Mouse (Mus musculus) liver, embryonic 15.5 days (tissue): Measurements from ENCODE around the gene Bbs7. TPM values are rescaled to one million over a fixed set of nuclear protein-coding genes. Genes with fewer than 3 reads are reported as not detected.
"Not testable (repeated sequence)": the region's sequence is repeated elsewhere in the genome, so short reads cannot be mapped to it uniquely, and the experiment has no call there.

Experiments
- ATAC-seq: fragments of 200-750 bp; cut with Nextera tagmentation; 2 replicates; pipeline ENCODE4 v1.8.0; 2017; ENCODE audit warnings: moderate number of reproducible peaks, mild to moderate bottlenecking, moderate library complexity; ENCODE audit not compliant: insufficient read depth
- H3K27ac ChIP-seq: fragments of 300-500 bp; sonication (generic); replicated peaks from 2 replicates; pipeline ENCODE4 v1.5.1; 2015; ENCODE audit warnings: mild to moderate bottlenecking, inconsistent platforms
- H3K27me3 ChIP-seq: fragments of 300-500 bp; sonication (generic); 2 replicates; pipeline ENCODE4 v1.6.1; 2015; ENCODE audit warnings: mild to moderate bottlenecking, inconsistent platforms
- H3K36me3 ChIP-seq: fragments of 300-500 bp; sonication (generic); replicated peaks from 2 replicates; pipeline ENCODE4 v1.6.1; 2015; ENCODE audit warnings: moderate library complexity, mild to moderate bottlenecking, inconsistent platforms
- H3K4me1 ChIP-seq: fragments of 300-500 bp; sonication (generic); replicated peaks from 2 replicates; pipeline ENCODE4 v1.6.1; 2015; ENCODE audit warnings: inconsistent platforms
- H3K4me2 ChIP-seq: fragments of 300-500 bp; sonication (generic); 2 replicates; pipeline ENCODE4 v1.6.1; 2015; ENCODE audit warnings: moderate library complexity, mild to moderate bottlenecking, inconsistent platforms
- H3K4me3 ChIP-seq: fragments of 300-500 bp; sonication (generic); replicated peaks from 2 replicates; pipeline ENCODE4 v1.5.1; 2015; ENCODE audit warnings: mild to moderate bottlenecking, inconsistent platforms
- H3K9ac ChIP-seq: fragments of 300-500 bp; sonication (generic); 2 replicates; pipeline ENCODE4 v1.6.1; 2015; ENCODE audit warnings: moderate library complexity, mild to moderate bottlenecking, inconsistent platforms
- H3K9me3 ChIP-seq: fragments of 300-500 bp; sonication (generic); replicated peaks from 2 replicates; pipeline ENCODE4 v1.6.1; 2016; ENCODE audit warnings: inconsistent platforms
- WGBS: fragments of 180-500 bp; shearing (Covaris S2); methylation state at CpG from one replicate; pipeline ENCODE4 v1.1.7; 2015; ENCODE audit warnings: mixed read lengths; ENCODE audit not compliant: insufficient replicate concordance; 5-methylcytosine and 5-hydroxymethylcytosine counted together
- polyA plus RNA-seq: library from polyadenylated mRNA; unstranded; fragments of >200 nt; fragmentation: Nextera tagmentation; extraction: Ambion mirVana; gene quantifications from 2 replicates; pipeline ENCODE4 v1.2.1, GENCODE M21; 2015

Bbs7 gene
- polyA plus RNA-seq, 1 experiment from 2014 or later = 8.9 TPM

DNA sequence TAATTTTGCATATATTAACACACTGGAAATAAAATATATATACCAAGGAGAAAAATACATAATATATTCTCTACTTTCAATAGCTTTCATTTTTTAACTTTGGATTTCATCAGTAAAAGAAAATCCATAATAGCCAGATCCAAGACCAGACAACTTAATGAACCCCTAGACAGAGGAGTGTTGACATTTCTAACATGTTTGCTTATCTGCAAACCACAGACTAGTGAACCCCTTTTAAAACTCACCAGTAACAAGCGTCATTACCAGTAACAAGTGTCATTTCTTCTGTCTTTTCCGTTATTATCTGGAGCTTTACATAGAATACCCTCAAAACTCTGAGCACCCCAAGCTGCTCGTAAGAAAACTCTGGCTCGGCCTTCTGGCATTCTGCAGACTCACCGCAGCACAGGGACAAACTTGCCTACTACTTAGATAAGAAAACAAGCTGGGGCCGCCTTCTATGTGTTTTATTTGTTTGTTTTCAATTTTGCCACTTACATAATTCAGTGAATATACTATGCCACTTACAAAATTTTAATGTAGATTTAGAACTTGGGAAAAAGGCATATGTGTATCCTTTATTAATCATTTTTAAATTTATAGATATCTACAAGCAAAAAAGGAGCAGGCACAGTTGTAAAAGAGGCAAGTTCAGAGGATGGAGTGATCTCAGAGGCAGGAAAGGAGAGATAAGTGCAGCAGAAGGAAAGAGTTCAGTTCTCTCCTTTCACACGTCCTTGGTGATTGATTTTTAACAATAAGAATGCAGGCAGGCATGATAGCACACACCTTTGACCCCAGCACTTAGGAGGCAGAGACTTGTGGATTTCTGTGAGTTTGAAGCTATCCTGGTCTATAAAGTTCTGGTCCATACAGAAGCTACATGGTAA lies 7.1 kb downstream of the Bbs7 start:
- WGBS = 15% methylated on average over 7 of the region's 7 CpGs
- Histone ChIP-seq H3K27me3 (no peaks in the 10 kb centered on the region), H3K9ac (no peak overlapping the region; the same call in 1 of the 2 replicates), H3K4me3 (peak overlapping the region; percentile 45), H3K36me3 (peaks cover 8% of the 10 kb centered on the region), H3K4me1 (peaks cover 13% of the 10 kb centered on the region), H3K27ac (peak overlapping the region; percentile 92), H3K4me2 (peak overlapping the region; percentile 54), H3K9me3 (no peaks in the 10 kb centered on the region)
- peak; percentile 92 for ATAC-seq

DNA sequence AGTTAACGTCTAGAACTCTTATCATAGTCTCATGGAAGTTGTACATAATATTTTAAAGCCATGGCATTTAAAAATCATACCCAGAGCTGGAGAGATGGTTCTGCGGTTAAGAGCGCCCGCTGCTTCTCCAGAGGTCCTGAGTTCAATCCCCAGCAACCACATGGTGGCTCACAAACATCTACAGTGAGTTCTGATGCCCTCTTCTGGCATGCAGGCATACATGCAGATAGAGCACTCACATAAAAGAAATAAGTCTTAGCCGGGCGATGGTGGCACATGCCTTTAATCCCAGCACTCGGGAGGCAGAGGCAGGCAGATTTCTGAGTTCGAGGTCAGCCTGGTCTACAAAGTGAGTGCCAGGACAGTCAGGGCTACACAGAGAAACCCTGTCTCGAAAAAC lies 13.5 kb downstream of the Bbs7 start:
- not testable (repeated sequence) for H3K36me3 ChIP-seq, H3K4me2 ChIP-seq, H3K27me3 ChIP-seq, H3K4me1 ChIP-seq, H3K9ac ChIP-seq, ATAC-seq, H3K4me3 ChIP-seq, H3K9me3 ChIP-seq, H3K27ac ChIP-seq
- WGBS = 73% methylated on average over 8 of the region's 9 CpGs

DNA sequence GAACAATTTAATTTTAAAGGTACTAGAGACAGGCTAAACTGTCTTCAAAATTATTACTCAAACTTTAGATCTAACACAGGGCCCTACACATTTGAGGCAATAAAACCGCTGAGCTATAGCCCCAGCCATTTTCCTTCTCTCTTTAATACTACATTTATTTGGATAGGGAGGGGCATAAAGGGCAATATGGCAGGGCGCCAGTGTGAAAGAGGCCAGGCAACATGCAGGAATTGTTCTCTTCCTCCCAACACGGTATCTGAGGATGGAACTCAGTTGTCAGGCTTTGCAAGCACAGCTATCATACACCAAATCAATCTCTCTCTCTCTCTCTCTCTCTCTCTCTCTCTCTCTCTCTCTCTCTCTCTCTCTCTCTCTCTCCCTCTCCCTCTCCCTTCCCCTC lies 14.5 kb downstream of the Bbs7 start:
- H3K4me1 ChIP-seq = no peaks in the 10 kb centered on the region
- H3K27ac ChIP-seq = no peak overlapping the region
- H3K36me3 ChIP-seq = peaks cover 7% of the 10 kb centered on the region
- H3K27me3 ChIP-seq = no peaks in the 10 kb centered on the region
- H3K9me3 ChIP-seq = no peaks in the 10 kb centered on the region
- H3K4me2 ChIP-seq = no peak overlapping the region
- no peak overlapping the region for H3K4me3 ChIP-seq
- H3K9ac ChIP-seq = no peak overlapping the region
- no peak for ATAC-seq
- WGBS = 53% methylated on average over 3 of the region's 3 CpGs

DNA sequence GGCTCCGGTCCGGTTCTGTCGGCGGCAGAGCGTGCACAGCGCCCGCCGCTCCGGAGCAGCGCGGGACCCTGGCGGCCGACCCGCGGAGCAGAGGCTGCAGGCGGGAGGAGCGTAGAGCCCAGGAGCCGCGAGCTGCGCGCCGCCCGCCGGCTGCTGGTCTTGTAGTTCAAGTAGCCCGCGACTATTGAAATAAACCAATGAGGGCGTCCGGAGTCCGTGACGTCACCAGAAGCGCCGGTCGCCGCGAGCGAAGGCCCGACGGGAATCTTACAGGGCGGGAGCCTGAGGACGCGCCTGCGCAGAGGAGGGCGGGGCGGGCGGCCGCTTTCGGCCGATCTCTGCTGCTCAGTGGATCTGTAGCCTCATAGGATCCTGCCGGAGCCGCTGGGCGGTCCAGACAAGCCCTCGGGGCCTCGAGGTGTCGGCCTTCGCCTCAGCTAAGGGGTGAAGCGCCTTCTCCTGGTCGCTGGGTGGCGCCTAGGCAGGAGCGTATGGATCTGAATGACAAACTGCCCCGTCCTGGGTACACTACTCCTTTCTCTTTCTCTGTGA lies 41.4 kb downstream of the Bbs7 start, which contains the start of gene Ccna2:
Ccna2 (minus strand) TSS at position 324 of the 552 bp plus-strand sequence.
- under 1% methylated on average over 60 of the region's 60 CpGs for WGBS
- Histone ChIP-seq H3K4me3 (peak within 1 kb of the TSS; percentile 89), H3K27ac (peak within 1 kb of the TSS; percentile 95), H3K9ac (peak within 1 kb of the TSS; percentile 80), H3K36me3 (peaks cover 38% of the 10 kb centered on the region), H3K9me3 (no peaks in the 10 kb centered on the region), H3K4me2 (peak within 1 kb of the TSS; percentile 75), H3K4me1 (peaks cover 41% of the 10 kb centered on the region), H3K27me3 (no peaks in the 10 kb centered on the region)
- peak; percentile 98 for ATAC-seq

DNA sequence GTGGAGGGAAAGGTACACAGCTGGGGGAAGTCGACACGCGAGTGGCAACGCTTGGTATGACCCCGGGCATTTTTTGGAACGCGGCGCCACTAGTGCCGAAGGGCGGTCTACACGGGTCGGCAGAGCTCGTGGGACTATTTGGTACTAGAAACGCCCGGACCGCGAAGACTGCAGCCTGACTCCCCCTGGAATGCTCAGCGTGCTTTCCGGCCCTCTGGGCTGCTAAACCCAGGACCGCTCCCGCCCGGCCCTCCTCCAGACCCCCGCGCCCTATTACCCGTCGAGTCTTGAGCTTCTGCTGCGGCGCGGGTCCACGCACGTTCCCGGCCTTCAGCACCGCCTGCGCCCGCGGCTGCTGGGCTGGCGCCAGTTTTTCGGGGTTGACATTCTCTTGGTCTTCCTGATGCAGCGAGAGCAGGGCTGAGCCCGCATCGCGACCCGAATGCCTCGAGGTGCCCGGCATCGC lies 41.9 kb downstream of the Bbs7 start:
- Histone ChIP-seq H3K9ac (peak overlapping the region; percentile 80), H3K27ac (peak overlapping the region; percentile 90), H3K9me3 (no peaks in the 10 kb centered on the region), H3K36me3 (peaks cover 43% of the 10 kb centered on the region), H3K4me3 (peak overlapping the region; percentile 89), H3K27me3 (no peaks in the 10 kb centered on the region), H3K4me2 (peak overlapping the region; percentile 75), H3K4me1 (peaks cover 46% of the 10 kb centered on the region)
- WGBS = under 1% methylated on average over 46 of the region's 46 CpGs
- peak; percentile 3 for ATAC-seq

DNA sequence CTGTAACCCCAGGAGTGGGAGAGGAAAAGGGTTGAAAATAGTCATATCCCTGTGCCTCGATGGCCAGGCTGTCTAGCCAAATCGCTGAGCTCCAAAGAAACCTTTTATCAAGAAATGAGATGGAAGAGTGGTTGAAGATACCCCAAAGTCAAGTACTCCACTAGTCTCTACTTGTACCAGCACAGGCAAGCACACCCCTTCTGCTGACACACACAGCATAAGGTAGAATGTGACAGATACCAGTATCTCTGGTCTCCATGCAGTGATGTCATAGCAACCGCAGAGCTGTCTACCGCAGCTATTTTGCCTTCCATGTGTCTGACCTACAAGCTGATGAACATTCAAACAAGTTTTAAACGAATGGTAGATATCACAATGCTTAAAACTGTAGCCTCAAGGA lies 43.4 kb downstream of the Bbs7 start:
- peaks cover 47% of the 10 kb centered on the region for H3K4me1 ChIP-seq
- H3K9me3 ChIP-seq = no peaks in the 10 kb centered on the region
- WGBS = 22% methylated on average over 5 of the region's 5 CpGs
- H3K27ac ChIP-seq = peak overlapping the region; percentile 90
- ATAC-seq = peak; percentile 56
- H3K9ac ChIP-seq = peak overlapping the region; percentile 80
- H3K4me3 ChIP-seq = peak overlapping the region; percentile 89
- H3K4me2 ChIP-seq = peak overlapping the region; percentile 75
- peaks cover 56% of the 10 kb centered on the region for H3K36me3 ChIP-seq
- no peaks in the 10 kb centered on the region for H3K27me3 ChIP-seq

DNA sequence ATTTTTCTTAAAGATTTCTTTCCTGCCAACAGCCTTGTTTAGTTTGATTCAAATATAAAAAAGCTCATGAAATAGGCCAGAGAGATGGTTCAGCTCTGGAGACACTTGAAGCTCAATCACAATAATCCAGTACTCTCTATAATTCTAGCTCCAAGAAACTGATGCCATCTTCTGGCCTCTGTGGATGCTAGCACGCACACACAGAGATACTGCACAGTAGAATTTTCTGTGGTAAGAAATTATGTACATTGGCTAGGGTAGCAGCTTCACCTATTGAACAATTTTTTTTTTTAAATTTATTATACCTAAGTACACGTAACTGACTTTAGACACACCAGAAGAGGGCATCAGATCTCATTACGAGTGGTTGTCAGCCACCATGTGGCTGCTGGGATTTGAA lies 49.6 kb downstream of the Bbs7 start:
- Histone ChIP-seq H3K9ac (no peak overlapping the region), H3K4me1 (peaks cover 36% of the 10 kb centered on the region), H3K9me3 (no peaks in the 10 kb centered on the region), H3K27ac (no peak overlapping the region; the same call in 1 of the 2 replicates), H3K4me2 (no peak overlapping the region), H3K4me3 (no peak overlapping the region), H3K27me3 (no peaks in the 10 kb centered on the region), H3K36me3 (peaks cover 87% of the 10 kb centered on the region)
- 81% methylated on average over 3 of the region's 3 CpGs for WGBS
- ATAC-seq = no peak

DNA sequence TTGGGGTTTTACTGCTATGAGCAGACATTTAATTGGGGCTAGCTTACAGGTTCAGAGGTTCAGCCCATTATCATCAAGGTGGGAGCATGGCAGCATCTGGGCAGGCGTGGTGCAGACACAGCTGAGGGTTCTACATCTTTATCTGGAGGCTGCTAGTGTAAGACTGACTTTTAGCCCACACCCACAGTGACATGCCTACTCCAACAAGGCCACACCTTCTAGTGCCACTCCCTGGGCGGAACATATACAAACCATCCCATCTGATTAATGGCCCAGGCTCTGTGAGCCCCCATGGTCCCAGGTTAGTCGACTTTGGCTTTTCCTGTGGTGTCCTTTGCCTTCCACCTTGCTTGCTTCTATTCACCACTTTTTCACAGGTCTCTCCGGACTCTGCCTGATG lies 53.7 kb downstream of the Bbs7 start:
- Histone ChIP-seq H3K9ac (0 out of 2 replicates have a peak overlapping the region, but pooled peaks have one; percentile 10), H3K9me3 (no peaks in the 10 kb centered on the region), H3K27ac (peak overlapping the region; percentile 71), H3K4me2 (peak overlapping the region; percentile 36), H3K4me3 (no peak overlapping the region), H3K4me1 (peaks cover 16% of the 10 kb centered on the region), H3K27me3 (no peaks in the 10 kb centered on the region), H3K36me3 (peaks cover 87% of the 10 kb centered on the region)
- 49% methylated on average over 4 of the region's 4 CpGs for WGBS
- ATAC-seq = peak; percentile 93

DNA sequence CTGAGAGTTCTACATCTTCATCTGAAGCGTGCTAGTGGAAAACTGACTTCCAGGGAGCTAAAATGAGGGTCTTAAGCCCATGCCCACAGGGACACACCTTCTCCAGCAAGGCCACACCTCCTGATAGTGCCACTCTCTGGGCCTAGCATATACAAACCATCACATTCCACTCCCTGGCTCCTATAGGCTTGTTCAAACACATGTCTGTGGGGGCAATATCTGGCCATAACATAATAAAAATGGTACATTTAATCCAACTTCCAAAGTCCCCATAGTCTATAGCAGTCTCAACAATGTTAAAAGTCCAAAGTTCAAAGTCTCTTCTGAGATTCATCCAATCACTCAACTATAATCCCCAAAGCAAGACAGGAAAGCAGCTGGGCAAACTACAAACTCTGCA lies 55.7 kb downstream of the Bbs7 start:
- Histone ChIP-seq H3K4me3 (no peak overlapping the region), H3K9ac (no peak overlapping the region), H3K4me2 (no peak overlapping the region), H3K4me1 (peaks cover 23% of the 10 kb centered on the region), H3K36me3 (peaks cover 76% of the 10 kb centered on the region), H3K9me3 (no peaks in the 10 kb centered on the region), H3K27me3 (no peaks in the 10 kb centered on the region), H3K27ac (no peak overlapping the region)
- ATAC-seq = no peak
- WGBS = 73% methylated on average over 1 of the region's 1 CpGs

DNA sequence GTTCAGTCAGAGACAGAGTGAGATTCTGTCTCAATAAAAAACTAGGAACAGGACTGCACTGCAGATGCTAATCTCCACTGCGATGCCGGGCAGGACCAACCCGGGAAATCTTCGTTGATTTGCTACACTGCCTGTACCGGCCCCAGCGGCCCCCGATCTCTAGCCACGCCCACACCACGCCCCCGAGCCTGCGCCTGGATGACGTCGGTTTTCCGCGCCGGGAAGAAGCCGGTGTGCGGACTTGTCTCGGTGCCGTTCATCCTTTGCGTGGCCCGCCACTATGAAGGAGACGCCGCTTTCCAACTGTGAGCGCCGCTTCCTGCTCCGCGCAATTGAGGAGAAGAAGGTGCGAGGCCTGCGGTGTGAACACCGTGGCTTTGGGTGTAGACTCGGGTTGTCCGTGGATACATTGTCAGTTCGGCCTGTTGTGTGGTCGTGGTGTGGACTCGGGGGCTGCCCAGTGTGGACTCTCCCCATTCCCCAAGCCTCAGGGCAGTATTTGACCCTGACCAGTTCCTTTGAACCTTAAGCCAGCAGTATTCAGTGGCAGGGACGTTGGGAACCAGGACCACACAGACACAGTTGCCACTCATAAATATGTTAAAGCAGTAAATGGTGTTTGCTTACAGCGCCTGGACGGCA lies 60.8 kb downstream of the Bbs7 start, which contains the start of gene Exosc9:
Exosc9 (plus strand) TSS at position 201 of the 642 bp plus-strand sequence.
- peaks cover 19% of the 10 kb centered on the region for H3K4me1 ChIP-seq
- peaks cover 37% of the 10 kb centered on the region for H3K36me3 ChIP-seq
- peaks cover 10% of the 10 kb centered on the region; the same call in 1 of the 2 replicates for H3K27me3 ChIP-seq
- H3K9me3 ChIP-seq = no peaks in the 10 kb centered on the region
- peak; percentile 92 for ATAC-seq
- peak within 1 kb of the TSS; percentile 58 for H3K27ac ChIP-seq
- H3K4me3 ChIP-seq = peak within 1 kb of the TSS; percentile 86
- H3K9ac ChIP-seq = peak within 1 kb of the TSS; percentile 83
- peak within 1 kb of the TSS; percentile 73 for H3K4me2 ChIP-seq
- 0% methylated on average over 39 of the region's 39 CpGs for WGBS
